Mouse (Mus musculus) megakaryocyte-erythroid progenitor cell, adult 5-6 weeks (primary cell): ENCODE data around the gene Irgc1. TPM values are rescaled to one million over a fixed set of nuclear protein-coding genes. Genes with fewer than 3 reads are reported as not detected.
A peak's percentile ranks its signal among the peaks of the same experiment; 100 is the strongest.
"Not testable (repeated sequence)": the region's sequence is repeated elsewhere in the genome, so short reads cannot be mapped to it uniquely, and the experiment has no call there.

ENCODE experiments used
- ATAC-seq: replicated peaks from 2 replicates; pipeline ENCODE4 v1.8.0; 2016; ENCODE audit warnings: mild to moderate bottlenecking, inconsistent platforms; ENCODE audit not compliant: severe bottlenecking, poor library complexity, low FRiP score, low TSS enrichment
- total RNA-seq, 2 experiments: library from RNA; stranded (forward) in 1 of 2; stranded (reverse) in 1 of 2; fragments of 200-1000, 215-1000 nt in 1 of 2; fragments of >200 nt in 1 of 2; fragmentation: Nextera tagmentation in 1 of 2; gene quantifications; 2 replicates each; pipeline ENCODE4 v1.2.3; 2014 to 2017

Gene Irgc1
- total RNA-seq (2014; fragmentation: Nextera tagmentation), result not detected in 2 replicates
- total RNA-seq (2017), result not detected in 2 replicates

GRCm38 (mm10) chr7:24451855-24452311, at the start of gene Irgc1:
Gene Irgc1 (minus strand): TSS chr7:24452297.
- no peak for ATAC-seq

GRCm38 (mm10) chr7:24501492-24501891, 49.4 kb upstream of the Irgc1 start:
- no peak for ATAC-seq

GRCm38 (mm10) chr7:24500929-24501328, 48.8 kb upstream of the Irgc1 start:
- 0 out of 2 replicates have a peak, but pooled peaks have one; percentile 34 for ATAC-seq

GRCm38 (mm10) chr7:24499856-24500577, 47.9 kb upstream of the Irgc1 start:
- 0 out of 2 replicates have a peak, but pooled peaks have one; percentile 45 for ATAC-seq

- ATAC-seq, result no peak
These were observed 36.2 kb upstream of the Irgc1 start for GRCm38 (mm10) chr7:24488303-24488702.

GRCm38 (mm10) chr7:24487403-24487802, 35.3 kb upstream of the Irgc1 start:
- ATAC-seq, result no peak

GRCm38 (mm10) chr7:24486654-24487130, 34.6 kb upstream of the Irgc1 start:
- ATAC-seq, result no peak

- no peak for ATAC-seq
These were observed 33.4 kb upstream of the Irgc1 start for GRCm38 (mm10) chr7:24485481-24485880.

- not testable (repeated sequence) for ATAC-seq
These were observed 31.2 kb upstream of the Irgc1 start for GRCm38 (mm10) chr7:24483291-24483690.

GRCm38 (mm10) chr7:24482208-24483020, 30.3 kb upstream of the Irgc1 start:
- ATAC-seq, result no peak

- peak; percentile 89 for ATAC-seq
These were observed 29.5 kb upstream of the Irgc1 start, which contains the start of gene Cadm4 for GRCm38 (mm10) chr7:24481474-24482207. Gene Cadm4 (plus strand): TSS chr7:24482023.

- ATAC-seq, result no peak
These were observed 28.9 kb upstream of the Irgc1 start for GRCm38 (mm10) chr7:24480986-24481473.

- no peak for ATAC-seq
These were observed 28.2 kb upstream of the Irgc1 start for GRCm38 (mm10) chr7:24480121-24480941.

- ATAC-seq, result no peak
These were observed 27.6 kb upstream of the Irgc1 start for GRCm38 (mm10) chr7:24479685-24480084.

- ATAC-seq, result no peak
These were observed 26.8 kb upstream of the Irgc1 start for GRCm38 (mm10) chr7:24478911-24479310.

- ATAC-seq, result no peak
These were observed 24.8 kb upstream of the Irgc1 start for GRCm38 (mm10) chr7:24476856-24477255.

- ATAC-seq, result no peak
These were observed 24.2 kb upstream of the Irgc1 start for GRCm38 (mm10) chr7:24476338-24476737.

- no peak for ATAC-seq
These were observed 22.9 kb upstream of the Irgc1 start for GRCm38 (mm10) chr7:24474811-24475506.
